Mouse (Mus musculus) layer of hippocampus, postnatal 14 days (tissue): Measurements from ENCODE around the gene Comp. TPM values are rescaled to one million over a fixed set of nuclear protein-coding genes. Genes with fewer than 3 reads are reported as not detected.

Experiments used
- DNase-seq, 2 experiments: peaks; one replicate each; pipeline ENCODE4 v3.0.0; 2021 to 2022; ENCODE audit warnings: low spot score in 2 of 2, mixed read lengths in 1 of 2
- total RNA-seq, 2 experiments: library from RNA; stranded (reverse); gene quantifications; 2 replicates each; pipeline ENCODE4 v1.2.3; 2021

The Comp gene
- total RNA-seq, 2 experiments from 2014 or later: 0.21 to 0.30 TPM

DNA sequence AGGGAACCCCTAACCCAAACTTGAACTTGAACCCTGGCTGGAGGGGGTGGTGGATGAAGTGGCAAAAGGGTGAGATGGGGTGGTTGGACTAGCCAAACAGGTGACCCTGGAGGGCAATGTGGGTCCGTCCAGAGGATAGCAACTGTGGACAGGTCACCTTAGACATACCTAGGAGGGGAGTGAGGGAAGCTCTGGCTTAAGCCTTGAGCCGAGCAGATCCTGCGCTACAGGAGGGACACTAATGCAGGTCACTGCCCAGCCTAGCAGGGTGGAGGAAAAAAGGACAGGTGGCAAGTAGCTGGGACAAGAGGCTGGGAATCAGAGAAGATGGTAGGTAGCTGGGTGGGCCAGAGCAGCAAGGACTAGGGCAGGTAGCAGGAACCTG is 21.4 kb upstream of the Comp start:
- no peak for DNase-seq

GRCm38 (mm10) chr8:70352657-70353151 is 20.7 kb upstream of the Comp start:
- peak; percentile 44 to 47 for DNase-seq

GRCm38 (mm10) chr8:70353194-70353817 is 20.1 kb upstream of the Comp start, which contains the start of gene Upf1:
Upf1 (minus strand) TSS chr8:70353278.
- peak; percentile 99 to 100 for DNase-seq

DNA sequence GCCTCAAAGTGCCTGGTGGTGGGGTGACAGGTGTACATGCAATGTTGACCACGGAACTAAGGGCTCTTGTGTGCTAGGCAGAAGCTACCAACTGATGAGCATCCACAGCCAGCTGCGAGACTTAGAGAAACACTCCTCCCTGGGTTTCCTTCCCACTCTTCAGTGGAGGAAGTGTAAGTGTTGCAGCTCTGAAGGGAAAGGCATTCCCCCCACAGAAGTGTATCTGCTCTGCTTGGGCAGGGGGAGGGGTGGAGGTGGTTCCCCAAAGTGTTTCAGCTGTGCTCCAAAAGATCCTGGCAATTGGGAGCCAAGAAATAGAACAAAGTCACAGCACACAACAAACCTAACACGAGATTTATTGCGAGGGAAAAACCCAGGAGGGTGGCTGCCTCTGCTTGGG is 19.4 kb upstream of the Comp start:
- peak in 1 of 2 experiments; percentile 34 for DNase-seq

DNA sequence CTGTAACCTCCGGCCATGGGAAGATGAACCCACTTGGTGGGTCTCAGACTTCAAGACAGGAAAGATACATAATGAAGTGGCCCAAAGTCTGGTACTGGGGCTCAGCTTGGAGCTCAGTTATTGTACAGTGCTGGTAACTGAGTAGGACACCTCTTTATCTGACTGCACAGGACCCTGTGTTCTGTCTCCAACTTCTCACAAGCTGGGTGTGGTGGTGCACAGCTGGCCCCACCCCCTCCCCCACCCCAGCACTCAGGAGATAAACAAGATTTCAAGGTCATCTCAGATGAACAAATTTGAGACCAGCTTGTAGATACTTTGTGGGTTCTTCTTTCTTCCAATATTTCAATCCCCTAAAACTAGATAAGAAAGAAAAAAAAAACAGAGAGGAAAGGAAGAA is 17.2 kb upstream of the Comp start:
- no peak for DNase-seq

GRCm38 (mm10) chr8:70359411-70359810 is 13.9 kb upstream of the Comp start:
- no peak for DNase-seq

- DNase-seq: no peak
These were observed 12.6 kb upstream of the Comp start for GRCm38 (mm10) chr8:70360769-70361168.

DNA sequence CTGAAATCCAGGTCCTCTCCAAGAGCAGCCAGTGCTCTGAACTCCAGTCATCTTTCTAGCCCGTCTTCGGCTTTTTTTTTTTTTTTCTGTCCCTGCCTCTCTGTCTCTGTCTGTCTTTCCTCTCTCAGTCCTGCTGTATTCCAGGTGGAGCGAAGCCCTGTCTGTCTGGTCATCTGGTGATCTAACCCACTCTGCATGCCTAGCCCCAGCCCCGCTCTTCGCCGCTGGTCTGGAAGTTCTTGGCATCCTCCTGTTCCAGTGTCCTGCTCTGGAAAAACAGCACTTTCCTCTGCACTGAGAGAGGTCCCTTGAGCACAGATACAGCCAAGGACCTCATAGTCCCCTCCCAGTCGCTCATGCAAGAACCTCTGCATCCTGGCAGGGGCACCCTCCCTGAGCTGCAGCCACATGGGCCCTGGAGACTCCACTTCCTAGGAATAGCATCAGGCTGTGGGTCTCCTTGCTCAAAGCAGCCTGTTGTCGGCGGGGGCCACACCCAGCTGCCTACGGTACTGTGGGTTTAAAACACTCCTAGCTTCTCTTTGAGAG is 11.8 kb upstream of the Comp start:
- DNase-seq: no peak

DNA sequence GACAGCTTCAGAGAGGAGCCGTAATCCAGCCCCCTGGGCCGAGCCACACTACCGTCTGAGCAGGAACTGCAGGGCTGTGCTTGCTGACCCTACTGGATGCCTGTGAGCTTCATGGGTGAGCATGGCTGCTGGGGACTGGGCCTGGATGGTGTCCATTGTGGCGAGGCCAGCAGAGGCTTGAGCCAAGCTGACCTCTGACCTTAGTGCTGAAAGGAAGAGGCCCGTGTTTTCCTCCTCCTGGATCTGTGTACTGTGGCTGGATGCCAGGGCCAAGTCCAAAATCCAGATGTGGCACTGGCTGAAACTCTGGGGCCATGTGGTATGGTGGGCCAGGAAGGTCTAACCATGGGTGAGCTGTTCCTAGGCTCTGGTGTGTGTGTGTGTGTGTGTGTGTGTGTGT is 9.3 kb upstream of the Comp start:
- no peak for DNase-seq

- DNase-seq: no peak
These were observed 6.8 kb upstream of the Comp start for GRCm38 (mm10) chr8:70366588-70366987.

DNA sequence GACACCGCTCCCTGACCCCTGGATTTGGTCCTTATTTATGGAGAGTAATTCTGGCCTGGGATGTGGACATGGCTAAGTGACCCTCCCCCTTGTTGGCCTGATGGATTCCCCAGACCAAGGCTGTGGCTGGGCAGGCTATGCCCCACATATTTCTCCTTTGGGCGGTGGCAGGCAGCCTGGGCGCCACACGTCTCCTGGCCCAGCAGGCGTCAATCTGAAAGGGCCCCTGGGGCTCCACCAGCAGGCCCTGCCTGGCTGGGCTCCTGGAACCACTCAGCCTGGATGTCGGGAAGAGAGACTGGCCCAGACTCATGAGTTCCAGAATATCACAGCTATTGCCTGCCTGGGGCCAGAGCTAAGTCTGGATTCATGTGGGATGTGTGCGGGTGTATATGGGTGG is 2.9 kb upstream of the Comp start:
- DNase-seq: no peak

- DNase-seq: no peak
These were observed 1.4 kb upstream of the Comp start for GRCm38 (mm10) chr8:70371951-70372350.

- peak in 1 of 2 experiments; percentile 37 for DNase-seq
These were observed 1.1 kb downstream of the Comp start for GRCm38 (mm10) chr8:70374318-70374927.

- no peak for DNase-seq
These were observed 2.0 kb downstream of the Comp start for GRCm38 (mm10) chr8:70375212-70375859.

DNA sequence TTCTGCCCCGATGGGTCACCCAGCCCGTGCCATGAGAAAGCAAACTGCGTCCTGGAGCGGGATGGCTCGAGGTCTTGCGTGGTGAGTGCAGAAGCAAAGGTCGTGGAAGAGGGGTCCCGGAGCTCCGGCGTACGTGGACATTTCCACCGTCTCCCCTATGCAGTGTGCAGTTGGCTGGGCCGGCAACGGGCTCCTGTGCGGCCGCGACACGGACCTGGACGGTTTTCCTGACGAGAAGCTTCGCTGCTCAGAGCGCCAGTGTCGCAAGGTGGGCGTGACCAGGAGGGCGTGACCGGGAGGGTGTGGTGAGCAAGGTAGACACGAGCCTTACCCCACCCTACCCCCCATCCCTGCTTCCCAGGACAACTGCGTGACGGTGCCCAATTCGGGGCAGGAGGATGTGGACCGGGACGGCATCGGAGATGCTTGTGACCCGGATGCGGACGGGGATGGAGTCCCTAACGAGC is 3.0 kb downstream of the Comp start:
- no peak for DNase-seq

DNA sequence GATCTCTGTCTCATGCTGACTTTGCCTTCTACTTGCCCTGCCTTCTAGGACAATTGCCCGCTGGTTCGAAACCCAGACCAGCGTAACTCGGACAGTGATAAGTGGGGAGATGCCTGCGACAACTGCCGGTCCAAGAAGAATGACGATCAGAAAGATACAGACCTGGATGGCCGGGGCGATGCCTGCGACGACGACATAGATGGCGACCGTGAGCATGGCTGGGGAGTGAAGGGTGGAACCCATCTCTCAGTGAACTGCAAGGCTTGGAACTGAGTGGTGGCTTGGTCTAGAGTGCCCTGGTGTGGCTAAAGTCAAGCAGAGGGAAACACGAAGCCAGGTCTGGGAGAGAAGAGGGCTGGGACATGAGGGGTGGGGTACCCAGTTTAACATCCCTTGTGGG is 3.7 kb downstream of the Comp start:
- DNase-seq: no peak

DNA sequence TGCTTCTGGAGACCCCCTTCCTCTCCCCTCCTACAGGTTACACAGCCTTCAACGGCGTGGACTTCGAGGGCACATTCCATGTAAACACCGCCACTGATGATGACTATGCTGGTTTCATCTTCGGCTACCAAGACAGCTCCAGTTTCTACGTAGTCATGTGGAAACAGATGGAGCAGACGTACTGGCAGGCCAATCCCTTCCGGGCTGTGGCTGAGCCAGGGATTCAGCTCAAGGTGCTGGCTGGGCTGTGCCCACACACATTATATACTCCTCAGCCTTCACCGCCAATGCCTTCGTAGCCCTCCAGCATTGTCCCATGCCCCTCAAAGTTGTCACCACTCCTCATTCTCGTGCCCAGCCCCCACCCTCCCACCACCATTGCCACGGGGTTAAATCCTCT is 6.7 kb downstream of the Comp start:
- no peak for DNase-seq

DNA sequence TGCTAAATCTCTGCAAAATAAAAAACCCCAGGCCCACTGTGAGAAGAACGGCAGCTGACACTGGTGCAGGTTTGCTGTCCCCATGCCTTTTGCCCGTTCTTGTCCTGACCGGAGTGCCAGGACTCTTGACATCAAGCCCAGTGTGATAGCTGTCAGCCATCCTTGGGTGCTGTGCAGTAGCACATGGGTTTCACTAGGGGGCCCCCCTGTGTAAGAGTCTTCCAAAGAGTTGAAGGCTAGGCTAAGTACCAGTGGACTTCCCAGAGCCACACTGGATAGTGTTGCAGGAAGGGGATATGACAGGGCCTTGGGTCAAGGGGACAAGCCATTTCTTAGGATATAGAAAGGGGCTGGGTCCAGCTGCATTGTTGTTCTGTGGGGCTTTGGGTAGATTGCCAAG is 9.9 kb downstream of the Comp start:
- DNase-seq: peak; percentile 68 to 75

DNA sequence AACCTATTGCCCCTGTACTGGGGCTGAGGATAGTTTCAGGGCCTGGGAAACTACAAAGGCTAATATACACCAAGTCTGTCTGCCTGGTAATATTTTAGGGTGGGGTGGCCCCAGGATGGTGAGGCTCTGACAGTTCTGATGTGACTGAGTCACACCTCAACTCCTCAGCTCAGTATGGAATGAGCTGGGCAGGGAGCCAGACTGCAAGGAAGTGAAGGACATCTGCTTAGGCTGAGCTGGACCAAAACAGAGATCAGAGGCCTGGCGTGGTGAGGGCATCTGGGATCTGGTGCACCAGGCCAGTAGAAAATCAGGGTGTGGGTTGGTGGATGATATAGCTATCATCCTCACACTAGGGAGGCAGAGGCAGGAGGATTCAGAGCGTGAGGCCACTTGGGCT is 16.3 kb downstream of the Comp start:
- no peak for DNase-seq

GRCm38 (mm10) chr8:70393087-70393486 is 19.7 kb downstream of the Comp start:
- no peak for DNase-seq

- no peak for DNase-seq
These were observed 21.1 kb downstream of the Comp start for GRCm38 (mm10) chr8:70394269-70394998.
